Mouse (Mus musculus): ENCODE data around the gene Tfr2. TPM values are rescaled to one million over a fixed set of nuclear protein-coding genes. Genes with fewer than 3 reads are reported as not detected.

The Tfr2 gene
- polyA plus RNA-seq, 1 experiment from 2014 or later = 3.1 TPM

- H3K4me3 ChIP-seq (replicated peaks; ENCODE audit: low read length) = no peak overlapping the region
- ATAC-seq = no peak
- WGBS = 75% methylated on average over 5 of the region's 5 CpGs
These were observed 18.5 kb upstream of the Tfr2 start for GRCm38 (mm10) chr5:137551119-137551518.

GRCm38 (mm10) chr5:137553000-137553399, 16.6 kb upstream of the Tfr2 start:
- 24% methylated on average over 6 of the region's 6 CpGs for WGBS
- Histone ChIP-seq H3K4me2 (ENCODE audit: low read length) (peak overlapping the region; percentile 51), H3K4me1 (replicated peaks; ENCODE audit: control insufficient read depth, insufficient read depth, low read length) (peaks cover 8% of the 10 kb centered on the region), H3K4me3 (replicated peaks; ENCODE audit: low read length) (peak overlapping the region; percentile 61), H3K9me3 (ENCODE audit: control insufficient read depth, low read length) (no peaks in the 10 kb centered on the region), H3K27ac (ENCODE audit: low read length) (peak overlapping the region; percentile 64), H3K9ac (replicated peaks; ENCODE audit: low read depth, low read length) (peak overlapping the region; percentile 71), H3K27me3 (replicated peaks; ENCODE audit: control insufficient read depth, insufficient read depth, low read length) (no peaks in the 10 kb centered on the region), H3K36me3 (ENCODE audit: control insufficient read depth, insufficient read depth) (no peaks in the 10 kb centered on the region)
- ATAC-seq = peak; percentile 36; the same call in 1 of the 2 replicates

More at GRCm38 (mm10) chr5:137551119-137551518, 18.5 kb upstream of the Tfr2 start:
- no peaks in the 10 kb centered on the region for H3K36me3 ChIP-seq (ENCODE audit: control insufficient read depth, insufficient read depth)
- H3K27me3 ChIP-seq (replicated peaks; ENCODE audit: control insufficient read depth, insufficient read depth, low read length) = no peaks in the 10 kb centered on the region
- no peak overlapping the region for H3K27ac ChIP-seq (ENCODE audit: low read length)
- H3K9me3 ChIP-seq (ENCODE audit: control insufficient read depth, low read length) = no peaks in the 10 kb centered on the region
- no peak overlapping the region for H3K4me2 ChIP-seq (ENCODE audit: low read length)
- H3K4me1 ChIP-seq (replicated peaks; ENCODE audit: control insufficient read depth, insufficient read depth, low read length) = peaks cover 8% of the 10 kb centered on the region
- no peak overlapping the region for H3K9ac ChIP-seq (replicated peaks; ENCODE audit: low read depth, low read length)

GRCm38 (mm10) chr5:137553411-137553837, 16.2 kb upstream of the Tfr2 start, which contains the start of gene Actl6b:
Actl6b (plus strand) TSS chr5:137553517.
- Histone ChIP-seq H3K36me3 (ENCODE audit: control insufficient read depth, insufficient read depth) (no peaks in the 10 kb centered on the region), H3K4me2 (ENCODE audit: low read length) (peak within 1 kb of the TSS; percentile 51), H3K27me3 (replicated peaks; ENCODE audit: control insufficient read depth, insufficient read depth, low read length) (no peaks in the 10 kb centered on the region), H3K27ac (ENCODE audit: low read length) (peak within 1 kb of the TSS; percentile 64), H3K9ac (replicated peaks; ENCODE audit: low read depth, low read length) (peak within 1 kb of the TSS; percentile 71), H3K9me3 (ENCODE audit: control insufficient read depth, low read length) (no peaks in the 10 kb centered on the region), H3K4me1 (replicated peaks; ENCODE audit: control insufficient read depth, insufficient read depth, low read length) (peaks cover 8% of the 10 kb centered on the region), H3K4me3 (replicated peaks; ENCODE audit: low read length) (peak within 1 kb of the TSS; percentile 61)
- WGBS = 0% methylated on average over 31 of the region's 37 CpGs
- peak; percentile 98 for ATAC-seq

GRCm38 (mm10) chr5:137553898-137554297, 15.7 kb upstream of the Tfr2 start:
- Histone ChIP-seq H3K4me3 (replicated peaks; ENCODE audit: low read length) (peak overlapping the region; percentile 61), H3K36me3 (ENCODE audit: control insufficient read depth, insufficient read depth) (no peaks in the 10 kb centered on the region), H3K4me1 (replicated peaks; ENCODE audit: control insufficient read depth, insufficient read depth, low read length) (peaks cover 8% of the 10 kb centered on the region), H3K4me2 (ENCODE audit: low read length) (peak overlapping the region; percentile 51), H3K27ac (ENCODE audit: low read length) (peak overlapping the region; percentile 64), H3K27me3 (replicated peaks; ENCODE audit: control insufficient read depth, insufficient read depth, low read length) (no peaks in the 10 kb centered on the region), H3K9ac (replicated peaks; ENCODE audit: low read depth, low read length) (peak overlapping the region; percentile 71), H3K9me3 (ENCODE audit: control insufficient read depth, low read length) (no peaks in the 10 kb centered on the region)
- 46% methylated on average over 11 of the region's 11 CpGs for WGBS
- no peak; the same call in 1 of the 2 replicates for ATAC-seq

- Histone ChIP-seq H3K27ac (ENCODE audit: low read length) (no peak overlapping the region), H3K4me2 (ENCODE audit: low read length) (no peak overlapping the region), H3K4me1 (replicated peaks; ENCODE audit: control insufficient read depth, insufficient read depth, low read length) (no peaks in the 10 kb centered on the region; the same call in 1 of the 2 replicates), H3K27me3 (replicated peaks; ENCODE audit: control insufficient read depth, insufficient read depth, low read length) (no peaks in the 10 kb centered on the region), H3K4me3 (replicated peaks; ENCODE audit: low read length) (no peak overlapping the region), H3K9ac (replicated peaks; ENCODE audit: low read depth, low read length) (no peak overlapping the region), H3K36me3 (ENCODE audit: control insufficient read depth, insufficient read depth) (peaks cover 4% of the 10 kb centered on the region), H3K9me3 (ENCODE audit: control insufficient read depth, low read length) (no peaks in the 10 kb centered on the region)
- no peak for ATAC-seq
- 40% methylated on average over 6 of the region's 6 CpGs for WGBS
These were observed 8.1 kb upstream of the Tfr2 start for GRCm38 (mm10) chr5:137561556-137561955.

GRCm38 (mm10) chr5:137562965-137563364, 6.7 kb upstream of the Tfr2 start:
- no peak for ATAC-seq
- no peak overlapping the region for H3K27ac ChIP-seq (ENCODE audit: low read length)
- peaks cover 6% of the 10 kb centered on the region for H3K36me3 ChIP-seq (ENCODE audit: control insufficient read depth, insufficient read depth)
- H3K4me3 ChIP-seq (replicated peaks; ENCODE audit: low read length) = no peak overlapping the region
- WGBS = 76% methylated on average over 10 of the region's 10 CpGs
- H3K27me3 ChIP-seq (replicated peaks; ENCODE audit: control insufficient read depth, insufficient read depth, low read length) = no peaks in the 10 kb centered on the region
- H3K4me1 ChIP-seq (replicated peaks; ENCODE audit: control insufficient read depth, insufficient read depth, low read length) = no peaks in the 10 kb centered on the region; the same call in 1 of the 2 replicates
- no peak overlapping the region for H3K4me2 ChIP-seq (ENCODE audit: low read length)
- H3K9me3 ChIP-seq (ENCODE audit: control insufficient read depth, low read length) = no peaks in the 10 kb centered on the region
- H3K9ac ChIP-seq (replicated peaks; ENCODE audit: low read depth, low read length) = no peak overlapping the region

- no peaks in the 10 kb centered on the region for H3K27me3 ChIP-seq (replicated peaks; ENCODE audit: control insufficient read depth, insufficient read depth, low read length)
- 74% methylated on average over 6 of the region's 6 CpGs for WGBS
- no peak overlapping the region for H3K27ac ChIP-seq (ENCODE audit: low read length)
- no peak overlapping the region for H3K4me3 ChIP-seq (replicated peaks; ENCODE audit: low read length)
- ATAC-seq = no peak
- no peak overlapping the region for H3K9ac ChIP-seq (replicated peaks; ENCODE audit: low read depth, low read length)
- H3K36me3 ChIP-seq (ENCODE audit: control insufficient read depth, insufficient read depth) = peaks cover 6% of the 10 kb centered on the region
- no peak overlapping the region for H3K4me2 ChIP-seq (ENCODE audit: low read length)
- no peaks in the 10 kb centered on the region; the same call in 1 of the 2 replicates for H3K4me1 ChIP-seq (replicated peaks; ENCODE audit: control insufficient read depth, insufficient read depth, low read length)
- no peaks in the 10 kb centered on the region for H3K9me3 ChIP-seq (ENCODE audit: control insufficient read depth, low read length)
These were observed 3.9 kb upstream of the Tfr2 start for GRCm38 (mm10) chr5:137565744-137566143.

- H3K9me3 ChIP-seq (ENCODE audit: control insufficient read depth, low read length) = no peaks in the 10 kb centered on the region
- no peak for ATAC-seq
- H3K36me3 ChIP-seq (ENCODE audit: control insufficient read depth, insufficient read depth) = peaks cover 6% of the 10 kb centered on the region
- H3K4me2 ChIP-seq (ENCODE audit: low read length) = no peak overlapping the region
- no peaks in the 10 kb centered on the region; the same call in 1 of the 2 replicates for H3K4me1 ChIP-seq (replicated peaks; ENCODE audit: control insufficient read depth, insufficient read depth, low read length)
- no peaks in the 10 kb centered on the region for H3K27me3 ChIP-seq (replicated peaks; ENCODE audit: control insufficient read depth, insufficient read depth, low read length)
- H3K4me3 ChIP-seq (replicated peaks; ENCODE audit: low read length) = no peak overlapping the region
- no peak overlapping the region for H3K9ac ChIP-seq (replicated peaks; ENCODE audit: low read depth, low read length)
- no peak overlapping the region for H3K27ac ChIP-seq (ENCODE audit: low read length)
- 94% methylated on average over 5 of the region's 5 CpGs for WGBS
These were observed 3.2 kb upstream of the Tfr2 start for GRCm38 (mm10) chr5:137566416-137566815.

GRCm38 (mm10) chr5:137568223-137568798, 1.3 kb upstream of the Tfr2 start:
- H3K9ac ChIP-seq (replicated peaks; ENCODE audit: low read depth, low read length) = no peak overlapping the region
- H3K4me1 ChIP-seq (replicated peaks; ENCODE audit: control insufficient read depth, insufficient read depth, low read length) = no peaks in the 10 kb centered on the region
- no peak overlapping the region for H3K4me2 ChIP-seq (ENCODE audit: low read length)
- no peak overlapping the region for H3K27ac ChIP-seq (ENCODE audit: low read length)
- ATAC-seq = no peak
- no peaks in the 10 kb centered on the region for H3K27me3 ChIP-seq (replicated peaks; ENCODE audit: control insufficient read depth, insufficient read depth, low read length)
- H3K4me3 ChIP-seq (replicated peaks; ENCODE audit: low read length) = no peak overlapping the region
- 89% methylated on average over 8 of the region's 8 CpGs for WGBS
- peaks cover 6% of the 10 kb centered on the region for H3K36me3 ChIP-seq (ENCODE audit: control insufficient read depth, insufficient read depth)
- no peaks in the 10 kb centered on the region for H3K9me3 ChIP-seq (ENCODE audit: control insufficient read depth, low read length)
